Mouse (Mus musculus) intestine, embryonic 15.5 days (tissue): Measurements from ENCODE around the gene Nudt19. TPM values are rescaled to one million over a fixed set of nuclear protein-coding genes. Genes with fewer than 3 reads are reported as not detected.
A peak's percentile ranks its signal among the peaks of the same experiment; 100 is the strongest.

Source experiments
- ATAC-seq: fragments of 200-750 bp; cut with Nextera tagmentation; 2 replicates; pipeline ENCODE4 v1.8.0; 2017; ENCODE audit warnings: moderate TSS enrichment, moderate library complexity
- H3K27ac ChIP-seq: fragments of 300-500 bp; sonication (generic); 2 replicates; pipeline ENCODE4 v1.5.1; 2015; ENCODE audit warnings: mild to moderate bottlenecking, inconsistent platforms
- H3K27me3 ChIP-seq: fragments of 300-500 bp; sonication (generic); replicated peaks from 2 replicates; pipeline ENCODE4 v1.6.1; 2015; ENCODE audit warnings: inconsistent platforms
- H3K36me3 ChIP-seq: fragments of 300-500 bp; sonication (generic); 2 replicates; pipeline ENCODE4 v1.6.1; 2015; ENCODE audit warnings: inconsistent platforms
- H3K4me1 ChIP-seq: fragments of 300-500 bp; sonication (generic); replicated peaks from 2 replicates; pipeline ENCODE4 v1.6.1; 2015; ENCODE audit warnings: inconsistent platforms
- H3K4me2 ChIP-seq: fragments of 300-500 bp; sonication (generic); replicated peaks from 2 replicates; pipeline ENCODE4 v1.6.1; 2015; ENCODE audit warnings: mild to moderate bottlenecking, inconsistent platforms
- H3K4me3 ChIP-seq: fragments of 300-500 bp; sonication (generic); replicated peaks from 2 replicates; pipeline ENCODE4 v1.5.1; 2015; ENCODE audit warnings: inconsistent platforms
- H3K9ac ChIP-seq: fragments of 300-500 bp; sonication (generic); 2 replicates; pipeline ENCODE4 v1.6.1; 2015; ENCODE audit warnings: inconsistent platforms
- H3K9me3 ChIP-seq: fragments of 300-500 bp; sonication (generic); 2 replicates; pipeline ENCODE4 v1.6.1; 2016; ENCODE audit warnings: inconsistent platforms
- WGBS: fragments of 180-500 bp; shearing (Covaris S2); methylation state at CpG from one replicate; pipeline ENCODE4 v1.1.7; 2015; 5-methylcytosine and 5-hydroxymethylcytosine counted together
- polyA plus RNA-seq: library from polyadenylated mRNA; unstranded; fragments of >200 nt; fragmentation: Nextera tagmentation; extraction: Ambion mirVana; gene quantifications from 2 replicates; pipeline ENCODE4 v1.2.1, GENCODE M21; 2015

The Nudt19 gene
- 122 and 129 TPM in 2 replicates for polyA plus RNA-seq

GRCm38 (mm10) chr7:35556205-35556603 is at the start of gene Nudt19:
TSS of gene Nudt19 (minus strand) at chr7:35556304.
- Histone ChIP-seq H3K27me3 (no peaks in the 10 kb centered on the region), H3K36me3 (0 out of 2 replicates have a peak, but pooled peaks cover 2% of the 10 kb centered on the region), H3K4me1 (peaks cover 6% of the 10 kb centered on the region), H3K27ac (peak within 1 kb of the TSS; percentile 98), H3K4me2 (peak within 1 kb of the TSS; percentile 95), H3K9me3 (no peaks in the 10 kb centered on the region), H3K9ac (peak within 1 kb of the TSS; percentile 88), H3K4me3 (peak within 1 kb of the TSS; percentile 78)
- WGBS = 53% methylated on average over 4 of the region's 4 CpGs
- ATAC-seq = no peak

GRCm38 (mm10) chr7:35602766-35603165 is 46.7 kb upstream of the Nudt19 start:
- no peaks in the 10 kb centered on the region for H3K27me3 ChIP-seq
- H3K27ac ChIP-seq = no peak overlapping the region
- WGBS = 96% methylated on average over 5 of the region's 5 CpGs
- no peak overlapping the region for H3K4me2 ChIP-seq
- no peaks in the 10 kb centered on the region for H3K4me1 ChIP-seq
- peaks cover 13% of the 10 kb centered on the region for H3K36me3 ChIP-seq
- no peak overlapping the region for H3K9ac ChIP-seq
- H3K4me3 ChIP-seq = no peak overlapping the region
- no peak for ATAC-seq
- H3K9me3 ChIP-seq = no peaks in the 10 kb centered on the region

GRCm38 (mm10) chr7:35601106-35601505 is 45.0 kb upstream of the Nudt19 start:
- WGBS = 91% methylated on average over 6 of the region's 6 CpGs
- Histone ChIP-seq H3K9me3 (no peaks in the 10 kb centered on the region), H3K36me3 (peaks cover 9% of the 10 kb centered on the region), H3K27ac (no peak overlapping the region), H3K9ac (no peak overlapping the region), H3K4me3 (no peak overlapping the region), H3K4me2 (no peak overlapping the region), H3K27me3 (no peaks in the 10 kb centered on the region), H3K4me1 (no peaks in the 10 kb centered on the region)
- ATAC-seq = no peak

- H3K27me3 ChIP-seq = no peaks in the 10 kb centered on the region
- H3K9me3 ChIP-seq = no peaks in the 10 kb centered on the region
- H3K9ac ChIP-seq = no peak overlapping the region
- no peak for ATAC-seq
- H3K4me2 ChIP-seq = no peak overlapping the region
- no peaks in the 10 kb centered on the region for H3K4me1 ChIP-seq
- peaks cover 9% of the 10 kb centered on the region for H3K36me3 ChIP-seq
- no peak overlapping the region for H3K4me3 ChIP-seq
- WGBS = 94% methylated on average over 10 of the region's 10 CpGs
- H3K27ac ChIP-seq = no peak overlapping the region
Measured at GRCm38 (mm10) chr7:35600031-35600430, 43.9 kb upstream of the Nudt19 start.

- Histone ChIP-seq H3K27ac (no peak overlapping the region), H3K9ac (no peak overlapping the region)
- 91% methylated on average over 9 of the region's 9 CpGs for WGBS
Measured at GRCm38 (mm10) chr7:35599492-35599891, 43.4 kb upstream of the Nudt19 start.

GRCm38 (mm10) chr7:35594311-35594710 is 38.2 kb upstream of the Nudt19 start:
- no peak overlapping the region for H3K4me2 ChIP-seq
- no peak overlapping the region for H3K27ac ChIP-seq
- H3K4me3 ChIP-seq = no peak overlapping the region
- H3K9me3 ChIP-seq = no peaks in the 10 kb centered on the region
- peaks cover 18% of the 10 kb centered on the region for H3K36me3 ChIP-seq
- H3K4me1 ChIP-seq = no peaks in the 10 kb centered on the region
- no peak overlapping the region for H3K9ac ChIP-seq
- no peak for ATAC-seq
- H3K27me3 ChIP-seq = no peaks in the 10 kb centered on the region
- WGBS = 88% methylated on average over 5 of the region's 5 CpGs

More at GRCm38 (mm10) chr7:35599492-35599891, 43.4 kb upstream of the Nudt19 start:
- Histone ChIP-seq H3K27me3 (no peaks in the 10 kb centered on the region), H3K4me1 (no peaks in the 10 kb centered on the region), H3K4me2 (no peak overlapping the region), H3K36me3 (peaks cover 9% of the 10 kb centered on the region), H3K9me3 (no peaks in the 10 kb centered on the region), H3K4me3 (no peak overlapping the region)
- no peak for ATAC-seq

GRCm38 (mm10) chr7:35590731-35591191 is 34.7 kb upstream of the Nudt19 start:
- H3K4me3 ChIP-seq = no peak overlapping the region
- no peaks in the 10 kb centered on the region for H3K27me3 ChIP-seq
- no peak overlapping the region for H3K27ac ChIP-seq
- no peaks in the 10 kb centered on the region for H3K9me3 ChIP-seq
- no peak overlapping the region for H3K9ac ChIP-seq
- no peak overlapping the region for H3K4me2 ChIP-seq
- peaks cover 18% of the 10 kb centered on the region for H3K36me3 ChIP-seq
- ATAC-seq = no peak
- WGBS = 89% methylated on average over 10 of the region's 10 CpGs
- peaks cover 14% of the 10 kb centered on the region for H3K4me1 ChIP-seq

GRCm38 (mm10) chr7:35589485-35589884 is 33.4 kb upstream of the Nudt19 start:
- no peak for ATAC-seq
- no peak overlapping the region for H3K4me3 ChIP-seq
- no peak overlapping the region for H3K9ac ChIP-seq
- no peak overlapping the region for H3K4me2 ChIP-seq
- peaks cover 7% of the 10 kb centered on the region for H3K27me3 ChIP-seq
- H3K27ac ChIP-seq = no peak overlapping the region
- peaks cover 21% of the 10 kb centered on the region for H3K4me1 ChIP-seq
- H3K36me3 ChIP-seq = peaks cover 18% of the 10 kb centered on the region
- 80% methylated on average over 7 of the region's 7 CpGs for WGBS
- H3K9me3 ChIP-seq = no peaks in the 10 kb centered on the region

- no peak overlapping the region for H3K4me3 ChIP-seq
- H3K9ac ChIP-seq = no peak overlapping the region
- ATAC-seq = no peak
- 86% methylated on average over 9 of the region's 9 CpGs for WGBS
- H3K27ac ChIP-seq = no peak overlapping the region
- no peaks in the 10 kb centered on the region for H3K9me3 ChIP-seq
- H3K36me3 ChIP-seq = peaks cover 18% of the 10 kb centered on the region
- H3K4me2 ChIP-seq = no peak overlapping the region
- peaks cover 24% of the 10 kb centered on the region for H3K4me1 ChIP-seq
- H3K27me3 ChIP-seq = peaks cover 13% of the 10 kb centered on the region
Measured at GRCm38 (mm10) chr7:35588680-35589428, 32.8 kb upstream of the Nudt19 start.

- Histone ChIP-seq H3K4me3 (no peak overlapping the region), H3K9me3 (no peaks in the 10 kb centered on the region), H3K36me3 (peaks cover 9% of the 10 kb centered on the region), H3K27ac (no peak overlapping the region), H3K4me2 (peak overlapping the region; percentile 100; the same call in 1 of the 2 replicates), H3K4me1 (peaks cover 29% of the 10 kb centered on the region), H3K9ac (no peak overlapping the region), H3K27me3 (peaks cover 24% of the 10 kb centered on the region)
- 44% methylated on average over 5 of the region's 5 CpGs for WGBS
- ATAC-seq = no peak
Measured at GRCm38 (mm10) chr7:35587728-35588127, 31.6 kb upstream of the Nudt19 start.

- Histone ChIP-seq H3K27ac (0 out of 2 replicates have a peak overlapping the region, but pooled peaks have one; percentile 77), H3K9ac (peak overlapping the region; percentile 86), H3K36me3 (peaks cover 2% of the 10 kb centered on the region), H3K27me3 (peaks cover 25% of the 10 kb centered on the region), H3K4me2 (peak overlapping the region; percentile 100), H3K4me3 (peak overlapping the region; percentile 95), H3K9me3 (no peaks in the 10 kb centered on the region), H3K4me1 (peaks cover 29% of the 10 kb centered on the region)
- no peak for ATAC-seq
- 22% methylated on average over 15 of the region's 15 CpGs for WGBS
Measured at GRCm38 (mm10) chr7:35586906-35587445, 30.9 kb upstream of the Nudt19 start.

GRCm38 (mm10) chr7:35586055-35586905 is 30.2 kb upstream of the Nudt19 start, which contains the start of gene Ankrd27:
TSS of gene Ankrd27 (plus strand) at chr7:35586244.
- Histone ChIP-seq H3K4me1 (peaks cover 29% of the 10 kb centered on the region), H3K36me3 (no peaks in the 10 kb centered on the region), H3K4me2 (peak within 1 kb of the TSS; percentile 100), H3K9ac (peak within 1 kb of the TSS; percentile 86), H3K27ac (peak within 1 kb of the TSS; percentile 77), H3K27me3 (peaks cover 25% of the 10 kb centered on the region), H3K9me3 (no peaks in the 10 kb centered on the region), H3K4me3 (peak within 1 kb of the TSS; percentile 95)
- WGBS = under 1% methylated on average over 49 of the region's 49 CpGs
- peak; percentile 98 for ATAC-seq
